In genomic region chr7:5052438-5052837, GRCm38 (mm10) we compare ENCODE assay signal across 8 mouse cellular contexts. TPM values are rescaled to one million over a fixed set of nuclear protein-coding genes. Genes with fewer than 3 reads are reported as not detected.
DNase-seq lines count a peak whose midpoint lies in the region; ATAC-seq and TF ChIP-seq lines count a peak whose summit lies in the region.

No protein-coding gene starts in this region.

- H3K9ac ChIP-seq in embryonic facial prominence, embryonic 11.5 days (replicated peaks; ENCODE audit: low read length) = peak overlapping the region; percentile 82
- H3K9ac ChIP-seq in intestine, embryonic 14.5 days (ENCODE audit: low read length) = 0 out of 2 replicates have a peak overlapping the region, but pooled peaks have one; percentile 81
- peak overlapping the region; percentile 76 for H3K9ac ChIP-seq in neural tube, embryonic 14.5 days (replicated peaks; ENCODE audit: low read depth, low read length)

- H3K4me1 ChIP-seq in embryonic facial prominence, embryonic 11.5 days (ENCODE audit: control insufficient read depth, insufficient read depth, low read length) = peaks cover 8% of the 10 kb centered on the region
- peaks cover 33% of the 10 kb centered on the region for H3K4me1 ChIP-seq in intestine, embryonic 14.5 days (replicated peaks; ENCODE audit: control insufficient read depth, insufficient read depth, low read length)
- H3K4me1 ChIP-seq in neural tube, embryonic 14.5 days (ENCODE audit: control insufficient read depth, insufficient read depth, low read length) = peaks cover 28% of the 10 kb centered on the region

- no peak for ATAC-seq in embryonic facial prominence, embryonic 11.5 days (replicated peaks; ENCODE audit: insufficient number of reproducible peaks, low FRiP score, low TSS enrichment, low read depth)
- no peak for ATAC-seq in intestine, embryonic 14.5 days (replicated peaks; ENCODE audit: low FRiP score, low TSS enrichment, low read depth)
- ATAC-seq in neural tube, embryonic 14.5 days (ENCODE audit: low read depth) = no peak
- ATAC-seq in granulocyte monocyte progenitor cell, adult 5-6 weeks (replicated peaks; ENCODE audit: poor library complexity, severe bottlenecking) = no peak

- no peak for DNase-seq in layer of hippocampus, adult 2 months (ENCODE audit: low spot score in 2 of 2)
- DNase-seq in layer of hippocampus, postnatal 10 days (ENCODE audit: low spot score in 2 of 2) = no peak
- peak; percentile 22 for DNase-seq in embryonic facial prominence, embryonic 11.5 days (ENCODE audit: low spot score)
- DNase-seq in intestine, embryonic 14.5 days (ENCODE audit: low spot score) = no peak
- no peak for DNase-seq in adrenal gland, postnatal 4 days (ENCODE audit: low spot score in 2 of 2)
- DNase-seq in left cerebral cortex, adult 11 months (ENCODE audit: low spot score) = no peak

- peak overlapping the region; percentile 77 for H3K4me2 ChIP-seq in embryonic facial prominence, embryonic 11.5 days (ENCODE audit: low read depth, low read length)
- H3K4me2 ChIP-seq in intestine, embryonic 14.5 days (ENCODE audit: low read length) = peak overlapping the region; percentile 92
- H3K4me2 ChIP-seq in neural tube, embryonic 14.5 days (ENCODE audit: low read depth, low read length) = peak overlapping the region; percentile 89

- TF ChIP-seq CTCF in layer of hippocampus, adult 2 months (conservative IDR thresholded peaks at IDR 0.05) = no peak

- H3K9me3 ChIP-seq in embryonic facial prominence, embryonic 11.5 days (replicated peaks; ENCODE audit: control insufficient read depth, low read length) = no peaks in the 10 kb centered on the region
- no peaks in the 10 kb centered on the region for H3K9me3 ChIP-seq in intestine, embryonic 14.5 days (ENCODE audit: control insufficient read depth, low read length)
- no peaks in the 10 kb centered on the region for H3K9me3 ChIP-seq in neural tube, embryonic 14.5 days (ENCODE audit: control insufficient read depth, low read length)

- H3K27ac ChIP-seq in layer of hippocampus, adult 2 months = peak overlapping the region; percentile 96
- H3K27ac ChIP-seq in embryonic facial prominence, embryonic 11.5 days (replicated peaks; ENCODE audit: low read depth, low read length) = no peak overlapping the region
- H3K27ac ChIP-seq in intestine, embryonic 14.5 days (ENCODE audit: low read depth) = no peak overlapping the region
- H3K27ac ChIP-seq in neural tube, embryonic 14.5 days (ENCODE audit: low read depth, low read length) = no peak overlapping the region; the same call in 1 of the 2 replicates

- H3K27me3 ChIP-seq in embryonic facial prominence, embryonic 11.5 days (ENCODE audit: control insufficient read depth, insufficient read depth, low read length) = peaks cover 47% of the 10 kb centered on the region
- H3K27me3 ChIP-seq in intestine, embryonic 14.5 days (replicated peaks; ENCODE audit: control insufficient read depth, insufficient read depth, low read length) = peaks cover 54% of the 10 kb centered on the region
- peaks cover 15% of the 10 kb centered on the region for H3K27me3 ChIP-seq in neural tube, embryonic 14.5 days (ENCODE audit: control insufficient read depth, insufficient read depth, low read length)

- 6% methylated on average over 12 of the region's 12 CpGs for WGBS in embryonic facial prominence, embryonic 11.5 days
- 3% methylated on average over 12 of the region's 12 CpGs for WGBS in intestine, embryonic 14.5 days
- 2% methylated on average over 11 of the region's 12 CpGs for WGBS in neural tube, embryonic 14.5 days

- peak overlapping the region; percentile 72 for H3K4me3 ChIP-seq in layer of hippocampus, adult 2 months
- H3K4me3 ChIP-seq in embryonic facial prominence, embryonic 11.5 days (ENCODE audit: low read depth, low read length) = peak overlapping the region; percentile 67
- peak overlapping the region; percentile 76 for H3K4me3 ChIP-seq in intestine, embryonic 14.5 days (ENCODE audit: low read depth, low read length)
- peak overlapping the region; percentile 65 for H3K4me3 ChIP-seq in neural tube, embryonic 14.5 days (ENCODE audit: low read depth, low read length)

- H3K36me3 ChIP-seq in embryonic facial prominence, embryonic 11.5 days (replicated peaks; ENCODE audit: control insufficient read depth, insufficient read depth, low read depth, low read length) = no peaks in the 10 kb centered on the region
- H3K36me3 ChIP-seq in intestine, embryonic 14.5 days (ENCODE audit: control insufficient read depth, insufficient read depth, low read length) = no peaks in the 10 kb centered on the region
- H3K36me3 ChIP-seq in neural tube, embryonic 14.5 days (ENCODE audit: control insufficient read depth, insufficient read depth, low read length) = no peaks in the 10 kb centered on the region; the same call in 1 of the 2 replicates

RNA-seq across cellular contexts. Expression of gene Zfp580, which starts 1.1 kb away (rescaled TPM):
- total RNA-seq in layer of hippocampus, adult 2 months (2021) = 10 to 100 TPM; 34.1 to 35.7 TPM
- 10 to 100 TPM; 74.9 to 80.4 TPM for total RNA-seq in layer of hippocampus, postnatal 10 days (2021)
- polyA plus RNA-seq in embryonic facial prominence, embryonic 11.5 days (2014; fragmentation: Nextera tagmentation; extraction: Ambion mirVana) = 25.0 and 32.3 TPM in 2 replicates
- polyA plus RNA-seq in intestine, embryonic 14.5 days (2014; fragmentation: Nextera tagmentation; extraction: Ambion mirVana) = 38.3 and 40.1 TPM in 2 replicates
- polyA plus RNA-seq in neural tube, embryonic 14.5 days (2014; fragmentation: Nextera tagmentation; extraction: Ambion mirVana) = 102 and 111 TPM in 2 replicates
- 10 to 100 TPM; 19.9 to 23.6 TPM for total RNA-seq in adrenal gland, postnatal 4 days (2021)
- 1.3 and 7.3 TPM in 2 replicates for total RNA-seq in granulocyte monocyte progenitor cell, adult 5-6 weeks (2014; fragmentation: Nextera tagmentation)
- total RNA-seq in granulocyte monocyte progenitor cell, adult 5-6 weeks (2017) = 1.2 and 1.3 TPM in 2 replicates

RNA-seq across cellular contexts. Expression of gene U2af2, which starts 9.5 kb away (rescaled TPM):
- 100 to 1,000 TPM; 185 to 192 TPM for total RNA-seq in layer of hippocampus, adult 2 months (2021)
- 100 to 1,000 TPM; 174 to 184 TPM for total RNA-seq in layer of hippocampus, postnatal 10 days (2021)
- 156 and 164 TPM in 2 replicates for polyA plus RNA-seq in embryonic facial prominence, embryonic 11.5 days (2014; fragmentation: Nextera tagmentation; extraction: Ambion mirVana)
- 129 and 133 TPM in 2 replicates for polyA plus RNA-seq in intestine, embryonic 14.5 days (2014; fragmentation: Nextera tagmentation; extraction: Ambion mirVana)
- 83.0 and 84.2 TPM in 2 replicates for polyA plus RNA-seq in neural tube, embryonic 14.5 days (2014; fragmentation: Nextera tagmentation; extraction: Ambion mirVana)
- total RNA-seq in adrenal gland, postnatal 4 days (2021) = 100 to 1,000 TPM; 207 to 230 TPM
- 204 and 227 TPM in 2 replicates for total RNA-seq in granulocyte monocyte progenitor cell, adult 5-6 weeks (2014; fragmentation: Nextera tagmentation)
- total RNA-seq in granulocyte monocyte progenitor cell, adult 5-6 weeks (2017) = 253 and 265 TPM in 2 replicates

RNA-seq across cellular contexts. Expression of gene Zfp784, which starts 14.2 kb away (rescaled TPM):
- total RNA-seq in layer of hippocampus, adult 2 months (2021) = 1 to 10 TPM; 7.3 to 7.8 TPM
- total RNA-seq in layer of hippocampus, postnatal 10 days (2021) = 1 to 10 TPM; 5.4 to 5.8 TPM
- polyA plus RNA-seq in embryonic facial prominence, embryonic 11.5 days (2014; fragmentation: Nextera tagmentation; extraction: Ambion mirVana) = 2.7 and 3.3 TPM in 2 replicates
- 4.8 and 6.3 TPM in 2 replicates for polyA plus RNA-seq in intestine, embryonic 14.5 days (2014; fragmentation: Nextera tagmentation; extraction: Ambion mirVana)
- 6.6 and 8.5 TPM in 2 replicates for polyA plus RNA-seq in neural tube, embryonic 14.5 days (2014; fragmentation: Nextera tagmentation; extraction: Ambion mirVana)
- 1 to 10 TPM; 7.0 to 7.1 TPM for total RNA-seq in adrenal gland, postnatal 4 days (2021)
- 0.28 and 0.54 TPM in 2 replicates for total RNA-seq in granulocyte monocyte progenitor cell, adult 5-6 weeks (2014; fragmentation: Nextera tagmentation)
- 0.98 and 1.1 TPM in 2 replicates for total RNA-seq in granulocyte monocyte progenitor cell, adult 5-6 weeks (2017)

RNA-seq across cellular contexts. Expression of gene 4632433K11Rik, which starts 18.5 kb away (rescaled TPM):
- total RNA-seq in layer of hippocampus, adult 2 months (2021) = not detected
- total RNA-seq in layer of hippocampus, postnatal 10 days (2021) = not detected
- not detected in 2 replicates for polyA plus RNA-seq in embryonic facial prominence, embryonic 11.5 days (2014; fragmentation: Nextera tagmentation; extraction: Ambion mirVana)
- polyA plus RNA-seq in intestine, embryonic 14.5 days (2014; fragmentation: Nextera tagmentation; extraction: Ambion mirVana) = not detected in 2 replicates
- polyA plus RNA-seq in neural tube, embryonic 14.5 days (2014; fragmentation: Nextera tagmentation; extraction: Ambion mirVana) = not detected in 2 replicates
- not detected for total RNA-seq in adrenal gland, postnatal 4 days (2021)
- total RNA-seq in granulocyte monocyte progenitor cell, adult 5-6 weeks (2014; fragmentation: Nextera tagmentation) = not detected in 2 replicates
- total RNA-seq in granulocyte monocyte progenitor cell, adult 5-6 weeks (2017) = 0.57 and 1.2 TPM in 2 replicates

RNA-seq across cellular contexts. Expression of gene Epn1, which starts 27.6 kb away (rescaled TPM):
- 100 to 1,000 TPM; 540 to 559 TPM for total RNA-seq in layer of hippocampus, adult 2 months (2021)
- 100 to 1,000 TPM; 402 to 408 TPM for total RNA-seq in layer of hippocampus, postnatal 10 days (2021)
- 46.3 and 51.3 TPM in 2 replicates for polyA plus RNA-seq in embryonic facial prominence, embryonic 11.5 days (2014; fragmentation: Nextera tagmentation; extraction: Ambion mirVana)
- 57.8 and 65.1 TPM in 2 replicates for polyA plus RNA-seq in intestine, embryonic 14.5 days (2014; fragmentation: Nextera tagmentation; extraction: Ambion mirVana)
- polyA plus RNA-seq in neural tube, embryonic 14.5 days (2014; fragmentation: Nextera tagmentation; extraction: Ambion mirVana) = 97.9 and 112 TPM in 2 replicates
- total RNA-seq in adrenal gland, postnatal 4 days (2021) = 100 to 1,000 TPM; 166 to 167 TPM
- 56.6 and 57.4 TPM in 2 replicates for total RNA-seq in granulocyte monocyte progenitor cell, adult 5-6 weeks (2014; fragmentation: Nextera tagmentation)
- 34.4 and 62.6 TPM in 2 replicates for total RNA-seq in granulocyte monocyte progenitor cell, adult 5-6 weeks (2017)
